Mouse (Mus musculus): ENCODE measurements around the gene Rras2. TPM values are rescaled to one million over a fixed set of nuclear protein-coding genes. Genes with fewer than 3 reads are reported as not detected.
A peak's percentile ranks its signal among the peaks of the same experiment; 100 is the strongest.

The Rras2 gene
- total and polyA plus RNA-seq, 2 experiments from 2014 or later, result 37.4 to 72.8 TPM

GRCm38 (mm10) chr7:114090231-114090630 lies 27.4 kb downstream of the Rras2 start:
- no peak overlapping the region for H3K4me3 ChIP-seq (ENCODE audit: low read depth, low read length)
- no peak for ATAC-seq (ENCODE audit: insufficient read depth, low read depth)
- peaks cover 40% of the 10 kb centered on the region for H3K4me1 ChIP-seq (ENCODE audit: control insufficient read depth, insufficient read depth)
- no peak for DNase-seq (ENCODE audit: low spot score)
- no peak overlapping the region for H3K9ac ChIP-seq (replicated peaks; ENCODE audit: low read depth, low read length)
- 76% methylated on average over 3 of the region's 3 CpGs for WGBS
- no peaks in the 10 kb centered on the region for H3K36me3 ChIP-seq (replicated peaks; ENCODE audit: control insufficient read depth, insufficient read depth, low read length)
- TF ChIP-seq CTCF (IDR thresholded peaks at IDR 0.05; ENCODE audit: low read depth) (no peak), EP300 (IDR thresholded peaks at IDR 0.05; ENCODE audit: low read depth) (no peak)
- H3K27me3 ChIP-seq (ENCODE audit: control insufficient read depth, insufficient read depth, low read length), result no peaks in the 10 kb centered on the region
- H3K9me3 ChIP-seq (replicated peaks; ENCODE audit: control insufficient read depth, low read length), result no peaks in the 10 kb centered on the region
- no peak overlapping the region for H3K27ac ChIP-seq (ENCODE audit: low read depth)
- no peak overlapping the region for H3K4me2 ChIP-seq (ENCODE audit: low read depth, low read length)

GRCm38 (mm10) chr7:114088918-114089317 lies 28.7 kb downstream of the Rras2 start:
- TF ChIP-seq CTCF (IDR thresholded peaks at IDR 0.05; ENCODE audit: low read depth) (no peak), EP300 (IDR thresholded peaks at IDR 0.05; ENCODE audit: low read depth) (no peak)
- Histone ChIP-seq H3K9me3 (replicated peaks; ENCODE audit: control insufficient read depth, low read length) (no peaks in the 10 kb centered on the region), H3K27me3 (ENCODE audit: control insufficient read depth, insufficient read depth, low read length) (no peaks in the 10 kb centered on the region), H3K27ac (ENCODE audit: low read depth) (no peak overlapping the region), H3K36me3 (replicated peaks; ENCODE audit: control insufficient read depth, insufficient read depth, low read length) (no peaks in the 10 kb centered on the region), H3K4me2 (ENCODE audit: low read depth, low read length) (no peak overlapping the region), H3K4me3 (ENCODE audit: low read depth, low read length) (no peak overlapping the region), H3K4me1 (ENCODE audit: control insufficient read depth, insufficient read depth) (peaks cover 36% of the 10 kb centered on the region), H3K9ac (replicated peaks; ENCODE audit: low read depth, low read length) (no peak overlapping the region)
- DNase-seq (ENCODE audit: low spot score), result no peak
- 43% methylated on average over 5 of the region's 5 CpGs for WGBS
- ATAC-seq (ENCODE audit: insufficient read depth, low read depth), result no peak

- Histone ChIP-seq H3K27me3 (ENCODE audit: control insufficient read depth, insufficient read depth, low read length) (no peaks in the 10 kb centered on the region), H3K9ac (replicated peaks; ENCODE audit: low read depth, low read length) (no peak overlapping the region), H3K36me3 (replicated peaks; ENCODE audit: control insufficient read depth, insufficient read depth, low read length) (no peaks in the 10 kb centered on the region), H3K4me2 (ENCODE audit: low read depth, low read length) (peak overlapping the region; percentile 1; the same call in 1 of the 2 replicates), H3K4me1 (ENCODE audit: control insufficient read depth, insufficient read depth) (peaks cover 31% of the 10 kb centered on the region), H3K9me3 (replicated peaks; ENCODE audit: control insufficient read depth, low read length) (no peaks in the 10 kb centered on the region), H3K4me3 (ENCODE audit: low read depth, low read length) (no peak overlapping the region), H3K27ac (ENCODE audit: low read depth) (no peak overlapping the region)
- TF ChIP-seq EP300 (IDR thresholded peaks at IDR 0.05; ENCODE audit: low read depth), result no peak
- no peak for TF ChIP-seq CTCF (IDR thresholded peaks at IDR 0.05; ENCODE audit: low read depth)
- DNase-seq (ENCODE audit: low spot score) (no peak), ATAC-seq (ENCODE audit: insufficient read depth, low read depth) (no peak)
- 44% methylated on average over 11 of the region's 11 CpGs for WGBS
These were observed 29.6 kb downstream of the Rras2 start for GRCm38 (mm10) chr7:114087986-114088385.

DNA sequence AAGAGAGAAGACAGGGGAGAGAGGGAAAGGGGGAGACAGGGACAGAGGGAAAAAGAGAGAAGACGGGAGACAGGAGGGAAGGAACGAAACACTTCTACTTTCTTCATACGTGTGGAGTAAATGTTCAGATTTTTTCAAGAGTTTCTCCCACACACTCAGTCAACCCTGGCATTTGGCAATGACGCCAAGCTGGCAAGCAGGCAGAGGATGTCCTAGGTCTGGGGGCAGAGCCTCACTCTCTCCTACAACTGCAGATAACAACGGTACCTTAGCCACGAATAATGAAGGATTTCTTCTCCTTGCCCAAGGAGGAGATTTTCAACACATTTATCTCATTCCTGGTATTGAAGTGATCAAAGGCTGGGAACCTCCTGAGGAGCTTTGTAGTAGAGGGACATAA lies 30.2 kb downstream of the Rras2 start:
- H3K4me1 ChIP-seq (ENCODE audit: control insufficient read depth, insufficient read depth), result peaks cover 28% of the 10 kb centered on the region

GRCm38 (mm10) chr7:114086021-114086710 lies 31.4 kb downstream of the Rras2 start:
- Histone ChIP-seq H3K9ac (replicated peaks; ENCODE audit: low read depth, low read length) (no peak overlapping the region), H3K36me3 (replicated peaks; ENCODE audit: control insufficient read depth, insufficient read depth, low read length) (no peaks in the 10 kb centered on the region), H3K9me3 (replicated peaks; ENCODE audit: control insufficient read depth, low read length) (no peaks in the 10 kb centered on the region), H3K27ac (ENCODE audit: low read depth) (no peak overlapping the region), H3K4me1 (ENCODE audit: control insufficient read depth, insufficient read depth) (peaks cover 28% of the 10 kb centered on the region), H3K4me2 (ENCODE audit: low read depth, low read length) (no peak overlapping the region), H3K4me3 (ENCODE audit: low read depth, low read length) (no peak overlapping the region), H3K27me3 (ENCODE audit: control insufficient read depth, insufficient read depth, low read length) (no peaks in the 10 kb centered on the region)
- no peak for ATAC-seq (ENCODE audit: insufficient read depth, low read depth)
- 63% methylated on average over 6 of the region's 6 CpGs for WGBS
- DNase-seq (ENCODE audit: low spot score), result no peak
- TF ChIP-seq CTCF (IDR thresholded peaks at IDR 0.05; ENCODE audit: low read depth) (no peak), EP300 (IDR thresholded peaks at IDR 0.05; ENCODE audit: low read depth) (no peak)

More for the DNA sequence above, 30.2 kb downstream of the Rras2 start:
- no peaks in the 10 kb centered on the region for H3K9me3 ChIP-seq (replicated peaks; ENCODE audit: control insufficient read depth, low read length)
- ATAC-seq (ENCODE audit: insufficient read depth, low read depth) (no peak), DNase-seq (ENCODE audit: low spot score) (no peak)
- WGBS, result 30% methylated on average over 6 of the region's 6 CpGs
- no peaks in the 10 kb centered on the region for H3K36me3 ChIP-seq (replicated peaks; ENCODE audit: control insufficient read depth, insufficient read depth, low read length)
- no peak overlapping the region for H3K4me3 ChIP-seq (ENCODE audit: low read depth, low read length)
- H3K27ac ChIP-seq (ENCODE audit: low read depth), result no peak overlapping the region
- no peak overlapping the region for H3K4me2 ChIP-seq (ENCODE audit: low read depth, low read length)
- no peaks in the 10 kb centered on the region for H3K27me3 ChIP-seq (ENCODE audit: control insufficient read depth, insufficient read depth, low read length)
- no peak for TF ChIP-seq CTCF (IDR thresholded peaks at IDR 0.05; ENCODE audit: low read depth)
- no peak for TF ChIP-seq EP300 (IDR thresholded peaks at IDR 0.05; ENCODE audit: low read depth)
- no peak overlapping the region for H3K9ac ChIP-seq (replicated peaks; ENCODE audit: low read depth, low read length)

DNA sequence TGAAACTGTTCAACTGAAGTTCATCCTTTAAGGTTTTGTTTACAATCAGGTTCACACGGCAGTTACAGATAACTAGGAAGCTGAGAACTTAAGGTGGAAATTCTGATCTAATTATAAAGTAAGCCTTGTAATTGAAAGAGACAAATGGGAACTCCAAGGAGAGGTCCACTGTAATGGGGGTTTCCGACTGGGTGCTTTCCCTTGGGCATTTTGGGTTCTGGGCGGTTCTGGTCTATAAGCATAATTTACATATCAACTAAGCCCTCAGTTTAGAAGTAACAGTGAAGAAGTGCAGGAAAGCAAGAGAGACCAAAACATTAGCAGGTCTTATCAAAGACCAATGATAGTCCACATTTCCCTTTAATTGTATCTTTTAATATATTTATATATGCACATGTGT lies 33.8 kb downstream of the Rras2 start:
- ATAC-seq (ENCODE audit: insufficient read depth, low read depth), result no peak
- Histone ChIP-seq H3K4me1 (ENCODE audit: control insufficient read depth, insufficient read depth) (peaks cover 22% of the 10 kb centered on the region), H3K36me3 (replicated peaks; ENCODE audit: control insufficient read depth, insufficient read depth, low read length) (no peaks in the 10 kb centered on the region), H3K4me3 (ENCODE audit: low read depth, low read length) (no peak overlapping the region), H3K9me3 (replicated peaks; ENCODE audit: control insufficient read depth, low read length) (no peaks in the 10 kb centered on the region), H3K27ac (ENCODE audit: low read depth) (no peak overlapping the region), H3K27me3 (ENCODE audit: control insufficient read depth, insufficient read depth, low read length) (no peaks in the 10 kb centered on the region), H3K4me2 (ENCODE audit: low read depth, low read length) (no peak overlapping the region), H3K9ac (replicated peaks; ENCODE audit: low read depth, low read length) (no peak overlapping the region)
- 67% methylated on average over 3 of the region's 3 CpGs for WGBS
- no peak for DNase-seq (ENCODE audit: low spot score)
- TF ChIP-seq CTCF (IDR thresholded peaks at IDR 0.05; ENCODE audit: low read depth) (no peak), EP300 (IDR thresholded peaks at IDR 0.05; ENCODE audit: low read depth) (no peak)
